Mouse (Mus musculus): Measurements from ENCODE around the gene Mef2b. TPM values are rescaled to one million over a fixed set of nuclear protein-coding genes. Genes with fewer than 3 reads are reported as not detected.
A peak's percentile ranks its signal among the peaks of the same experiment; 100 is the strongest.

Mef2b gene
- total and polyA plus RNA-seq, 2 experiments from 2014 or later: 0.20 TPM; not detected in 1

GRCm38 (mm10) chr8:70204757-70205156 is 65.2 kb downstream of the Mef2b start:
- H3K27me3 ChIP-seq (ENCODE audit: control insufficient read depth, insufficient read depth, low read length): no peaks in the 10 kb centered on the region
- H3K27ac ChIP-seq (ENCODE audit: low read depth): peak overlapping the region; percentile 89
- H3K4me1 ChIP-seq (ENCODE audit: control insufficient read depth, insufficient read depth): peaks cover 20% of the 10 kb centered on the region; the same call in 1 of the 2 replicates
- H3K36me3 ChIP-seq (replicated peaks; ENCODE audit: control insufficient read depth, insufficient read depth, low read length): no peaks in the 10 kb centered on the region
- peak; percentile 84 for DNase-seq (ENCODE audit: low spot score)
- H3K9me3 ChIP-seq (replicated peaks; ENCODE audit: control insufficient read depth, low read length): no peaks in the 10 kb centered on the region
- H3K4me2 ChIP-seq (ENCODE audit: low read depth, low read length): no peak overlapping the region
- WGBS: 26% methylated on average over 1 of the region's 1 CpGs
- H3K9ac ChIP-seq (replicated peaks; ENCODE audit: low read depth, low read length): peak overlapping the region; percentile 37; the same call in 1 of the 2 replicates
- peak; percentile 68 for ATAC-seq (ENCODE audit: insufficient read depth, low read depth)
- no peak overlapping the region for H3K4me3 ChIP-seq (ENCODE audit: low read depth, low read length)
- TF ChIP-seq CTCF (IDR thresholded peaks at IDR 0.05; ENCODE audit: low read depth) (no peak), EP300 (IDR thresholded peaks at IDR 0.05; ENCODE audit: low read depth) (0 out of 2 replicates have a peak, but pooled peaks have one; percentile 42)

- H3K27me3 ChIP-seq (ENCODE audit: control insufficient read depth, insufficient read depth, low read length): no peaks in the 10 kb centered on the region
- H3K4me1 ChIP-seq (ENCODE audit: control insufficient read depth, insufficient read depth): peaks cover 35% of the 10 kb centered on the region
- DNase-seq (ENCODE audit: low spot score) (no peak), ATAC-seq (ENCODE audit: insufficient read depth, low read depth) (no peak)
- no peaks in the 10 kb centered on the region for H3K36me3 ChIP-seq (replicated peaks; ENCODE audit: control insufficient read depth, insufficient read depth, low read length)
- no peak overlapping the region for H3K4me3 ChIP-seq (ENCODE audit: low read depth, low read length)
- H3K27ac ChIP-seq (ENCODE audit: low read depth): peak overlapping the region; percentile 34; the same call in 1 of the 2 replicates
- H3K9ac ChIP-seq (replicated peaks; ENCODE audit: low read depth, low read length): no peak overlapping the region
- WGBS: 59% methylated on average over 1 of the region's 1 CpGs
- no peak for TF ChIP-seq EP300 (IDR thresholded peaks at IDR 0.05; ENCODE audit: low read depth)
- no peak for TF ChIP-seq CTCF (IDR thresholded peaks at IDR 0.05; ENCODE audit: low read depth)
- no peaks in the 10 kb centered on the region for H3K9me3 ChIP-seq (replicated peaks; ENCODE audit: control insufficient read depth, low read length)
- no peak overlapping the region for H3K4me2 ChIP-seq (ENCODE audit: low read depth, low read length)
Observed at GRCm38 (mm10) chr8:70208130-70208529, 68.6 kb downstream of the Mef2b start.

- ATAC-seq (ENCODE audit: insufficient read depth, low read depth): no peak
- no peaks in the 10 kb centered on the region for H3K9me3 ChIP-seq (replicated peaks; ENCODE audit: control insufficient read depth, low read length)
- peak overlapping the region; percentile 24 for H3K4me3 ChIP-seq (ENCODE audit: low read depth, low read length)
- peak overlapping the region; percentile 65 for H3K27ac ChIP-seq (ENCODE audit: low read depth)
- TF ChIP-seq CTCF (IDR thresholded peaks at IDR 0.05; ENCODE audit: low read depth): no peak; the same call in 1 of the 2 replicates
- no peak for TF ChIP-seq EP300 (IDR thresholded peaks at IDR 0.05; ENCODE audit: low read depth)
- no peaks in the 10 kb centered on the region for H3K36me3 ChIP-seq (replicated peaks; ENCODE audit: control insufficient read depth, insufficient read depth, low read length)
- H3K4me1 ChIP-seq (ENCODE audit: control insufficient read depth, insufficient read depth): peaks cover 25% of the 10 kb centered on the region; the same call in 1 of the 2 replicates
- H3K9ac ChIP-seq (replicated peaks; ENCODE audit: low read depth, low read length): peak overlapping the region; percentile 29; the same call in 1 of the 2 replicates
- WGBS: 16% methylated on average over 8 of the region's 8 CpGs
- H3K27me3 ChIP-seq (ENCODE audit: control insufficient read depth, insufficient read depth, low read length): no peaks in the 10 kb centered on the region
- peak; percentile 23 for DNase-seq (ENCODE audit: low spot score)
- H3K4me2 ChIP-seq (ENCODE audit: low read depth, low read length): peak overlapping the region; percentile 95
Observed at GRCm38 (mm10) chr8:70210538-70210937, 71.0 kb downstream of the Mef2b start.

GRCm38 (mm10) chr8:70211275-70211674 is 71.8 kb downstream of the Mef2b start:
- DNase-seq (ENCODE audit: low spot score) (no peak), ATAC-seq (ENCODE audit: insufficient read depth, low read depth) (no peak)
- Histone ChIP-seq H3K9me3 (replicated peaks; ENCODE audit: control insufficient read depth, low read length) (no peaks in the 10 kb centered on the region), H3K4me1 (ENCODE audit: control insufficient read depth, insufficient read depth) (peaks cover 26% of the 10 kb centered on the region; the same call in 1 of the 2 replicates), H3K27ac (ENCODE audit: low read depth) (peak overlapping the region; percentile 92), H3K36me3 (replicated peaks; ENCODE audit: control insufficient read depth, insufficient read depth, low read length) (no peaks in the 10 kb centered on the region), H3K27me3 (ENCODE audit: control insufficient read depth, insufficient read depth, low read length) (no peaks in the 10 kb centered on the region), H3K4me2 (ENCODE audit: low read depth, low read length) (peak overlapping the region; percentile 95), H3K4me3 (ENCODE audit: low read depth, low read length) (peak overlapping the region; percentile 74), H3K9ac (replicated peaks; ENCODE audit: low read depth, low read length) (peak overlapping the region; percentile 70)
- WGBS: 74% methylated on average over 1 of the region's 1 CpGs
- TF ChIP-seq EP300 (IDR thresholded peaks at IDR 0.05; ENCODE audit: low read depth) (no peak), CTCF (IDR thresholded peaks at IDR 0.05; ENCODE audit: low read depth) (no peak)

- peak overlapping the region; percentile 95 for H3K4me2 ChIP-seq (ENCODE audit: low read depth, low read length)
- peaks cover 30% of the 10 kb centered on the region; the same call in 1 of the 2 replicates for H3K4me1 ChIP-seq (ENCODE audit: control insufficient read depth, insufficient read depth)
- H3K9ac ChIP-seq (replicated peaks; ENCODE audit: low read depth, low read length): peak overlapping the region; percentile 70
- H3K36me3 ChIP-seq (replicated peaks; ENCODE audit: control insufficient read depth, insufficient read depth, low read length): no peaks in the 10 kb centered on the region
- TF ChIP-seq EP300 (IDR thresholded peaks at IDR 0.05; ENCODE audit: low read depth): no peak
- TF ChIP-seq CTCF (IDR thresholded peaks at IDR 0.05; ENCODE audit: low read depth): no peak
- no peaks in the 10 kb centered on the region for H3K27me3 ChIP-seq (ENCODE audit: control insufficient read depth, insufficient read depth, low read length)
- DNase-seq (ENCODE audit: low spot score) (no peak), ATAC-seq (ENCODE audit: insufficient read depth, low read depth) (no peak)
- WGBS: 1% methylated on average over 31 of the region's 31 CpGs
- H3K4me3 ChIP-seq (ENCODE audit: low read depth, low read length): peak overlapping the region; percentile 74
- no peaks in the 10 kb centered on the region for H3K9me3 ChIP-seq (replicated peaks; ENCODE audit: control insufficient read depth, low read length)
- peak overlapping the region; percentile 92 for H3K27ac ChIP-seq (ENCODE audit: low read depth)
Observed at GRCm38 (mm10) chr8:70211726-70212111, 72.2 kb downstream of the Mef2b start.
